Mouse (Mus musculus) C2C12 (cell line): ENCODE results near the gene Alpk1.

ENCODE experiments used
- CEBPB ChIP-seq: IDR thresholded peaks from one replicate; pipeline ENCODE4 v1.6.1; 2011; ENCODE audit warnings: low read depth, mild to moderate bottlenecking, control low read depth, moderate library complexity
- MYOD1 ChIP-seq: IDR thresholded peaks from one replicate; pipeline ENCODE4 v1.6.1; 2011; ENCODE audit warnings: low read depth; ENCODE audit not compliant: control insufficient read depth, insufficient read length

GRCm38 (mm10) chr3:127729513-127730137 lies 50.7 kb downstream of the Alpk1 start:
- TF ChIP-seq CEBPB: no peak
- TF ChIP-seq MYOD1: no peak
